Mouse (Mus musculus) heart, postnatal 0 days (tissue): Measurements from ENCODE around the gene Plcb1.
"Not testable (repeated sequence)": the region's sequence is repeated elsewhere in the genome, so short reads cannot be mapped to it uniquely, and the experiment has no call there.

Source experiments
- CTCF ChIP-seq: IDR thresholded peaks from 2 replicates; pipeline ENCODE4 v1.5.1; 2016; ENCODE audit warnings: antibody characterized with exemption, control low read depth, low read depth
- EP300 ChIP-seq: IDR thresholded peaks from 2 replicates; pipeline ENCODE4 v1.6.1; 2016; ENCODE audit warnings: antibody characterized with exemption, low read depth

DNA sequence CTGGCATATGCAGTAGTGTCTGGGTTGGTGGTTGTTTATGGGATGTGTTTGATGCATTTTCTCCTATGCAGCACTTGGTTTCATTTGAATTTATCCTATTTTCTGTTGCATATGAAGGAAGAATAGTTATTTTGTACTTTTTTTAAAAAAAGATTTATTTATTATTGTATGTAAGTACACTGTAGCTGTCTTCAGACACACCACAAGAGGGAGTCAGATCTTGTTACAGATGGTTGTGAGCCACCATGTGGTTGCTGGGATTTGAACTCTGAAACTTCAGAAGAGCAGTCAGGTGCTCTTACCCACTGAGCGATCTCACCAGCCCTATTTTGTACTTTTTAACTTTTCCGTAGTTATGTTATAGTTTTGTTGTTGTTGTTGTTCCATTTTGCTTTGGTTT is 222.0 kb downstream of the Plcb1 start:
- not testable (repeated sequence) for TF ChIP-seq CTCF, EP300
